Mouse (Mus musculus) retina, postnatal 1 day (tissue): Measurements from ENCODE around the gene Otud3.
"Not testable (repeated sequence)": the region's sequence is repeated elsewhere in the genome, so short reads cannot be mapped to it uniquely, and the experiment has no call there.

Experiments used
- DNase-seq: peaks from one replicate; pipeline ENCODE4 v3.0.0-alpha.2; 2012

Otud3 gene

DNA sequence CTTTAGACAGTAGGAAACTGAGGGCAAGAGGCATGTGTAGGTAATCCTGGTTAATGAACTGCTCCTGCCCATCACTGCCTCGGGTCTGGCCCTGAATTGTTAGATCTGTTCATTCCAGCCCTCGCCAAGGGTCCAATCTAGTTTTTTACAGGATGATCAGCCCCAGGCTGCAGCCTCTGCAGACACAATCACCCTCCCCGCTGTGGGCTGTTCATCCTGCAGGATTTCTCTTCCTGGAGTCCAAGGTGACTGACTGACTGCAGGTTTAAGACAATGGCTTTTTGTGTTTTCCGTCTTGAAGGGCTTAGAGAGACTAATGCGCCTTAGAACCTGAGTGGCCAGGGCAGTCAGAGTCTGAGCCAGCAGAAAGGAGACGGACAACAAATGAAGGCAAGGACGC is 24.6 kb downstream of the Otud3 start:
- no peak for DNase-seq

- DNase-seq = peak; percentile 86
Measured at GRCm38 (mm10) chr4:138884261-138884660, 29.5 kb downstream of the Otud3 start.

- DNase-seq = peak; percentile 30
Measured at GRCm38 (mm10) chr4:138882179-138882578, 31.6 kb downstream of the Otud3 start.

DNA sequence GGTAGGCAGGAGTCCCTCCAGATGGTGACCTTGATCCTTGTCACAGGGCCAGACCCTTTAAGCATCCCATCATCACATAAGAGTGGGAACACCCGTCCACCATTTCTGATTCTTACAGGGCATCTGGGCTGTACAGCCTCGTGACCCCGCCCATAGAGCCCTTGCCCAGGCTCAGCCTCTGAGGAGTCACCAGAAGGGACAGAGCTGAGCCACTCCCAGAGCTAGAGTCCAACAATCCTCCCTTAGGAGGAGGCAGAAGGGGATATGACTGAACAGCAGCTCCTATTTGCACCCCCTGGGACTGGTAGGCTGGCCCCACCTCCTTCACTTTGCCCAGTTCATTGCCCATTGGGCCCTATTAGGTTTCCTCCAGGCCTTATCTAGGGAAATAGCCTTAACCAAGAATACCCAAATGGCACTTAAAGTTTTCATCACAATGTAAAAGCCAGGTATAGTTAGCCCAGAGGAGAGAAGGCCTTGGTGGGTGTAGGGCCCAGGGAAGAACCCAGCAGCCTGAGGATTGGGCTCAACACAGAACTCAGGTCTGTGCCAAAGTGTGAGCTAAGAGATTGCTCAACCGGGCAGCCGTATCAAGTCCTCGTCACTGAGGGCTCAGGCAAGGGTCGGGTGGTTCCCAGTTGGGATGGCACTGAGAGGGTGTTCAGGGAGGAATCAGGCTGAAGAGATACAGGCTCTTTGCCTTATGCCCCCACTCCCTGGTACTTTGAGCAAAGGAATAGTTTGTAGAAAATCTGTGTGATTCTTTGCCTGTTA is 32.7 kb downstream of the Otud3 start:
- DNase-seq = no peak

GRCm38 (mm10) chr4:138879808-138880207 is 33.9 kb downstream of the Otud3 start:
- no peak for DNase-seq

- no peak for DNase-seq
Measured at GRCm38 (mm10) chr4:138878783-138879182, 35.0 kb downstream of the Otud3 start.

GRCm38 (mm10) chr4:138877731-138878130 is 36.0 kb downstream of the Otud3 start, which contains the start of gene Pla2g2e:
Gene Pla2g2e (plus strand): TSS chr4:138877942.
- no peak for DNase-seq

GRCm38 (mm10) chr4:138875986-138876385 is 37.8 kb downstream of the Otud3 start:
- DNase-seq = no peak

DNA sequence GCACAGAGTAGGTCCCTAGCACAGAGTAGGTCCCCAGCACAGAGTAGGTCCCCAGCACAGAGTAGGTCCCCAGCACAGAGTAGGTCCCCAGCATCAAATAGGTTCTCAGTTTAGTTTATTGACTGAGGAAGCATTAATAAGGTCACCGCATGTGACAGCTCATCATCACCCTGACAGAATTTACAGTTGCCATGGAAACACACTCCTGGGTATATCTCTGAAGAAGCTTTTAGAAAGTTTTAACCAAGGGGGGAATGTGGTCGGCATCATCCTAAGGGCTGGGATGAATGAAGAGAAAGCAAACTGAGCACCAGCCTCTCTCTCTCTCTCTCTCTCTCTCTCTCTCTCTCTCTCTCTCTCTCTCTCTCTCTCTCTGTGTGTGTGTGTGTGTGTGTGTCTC is 38.5 kb downstream of the Otud3 start:
- not testable (repeated sequence) for DNase-seq

DNA sequence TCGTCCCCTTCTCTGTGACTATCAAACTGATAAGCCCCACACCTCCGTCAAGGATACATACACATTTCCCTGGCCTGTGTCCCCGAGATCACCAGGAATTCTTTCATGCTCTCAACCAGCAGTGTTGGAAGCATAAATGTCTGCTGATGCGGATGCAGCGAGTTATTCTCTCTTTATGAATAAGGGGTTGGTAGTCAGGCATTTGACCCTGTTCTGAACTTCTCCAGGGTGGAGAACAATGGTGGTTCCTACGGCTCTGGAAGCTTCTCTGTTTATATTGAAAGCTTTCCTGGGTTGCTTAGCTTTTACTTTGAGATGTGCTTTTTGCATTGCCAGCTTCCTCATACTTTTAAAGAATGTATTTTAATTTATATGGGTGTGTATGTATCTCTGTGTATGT is 39.9 kb downstream of the Otud3 start, which contains the start of gene Gm13030:
Gene Gm13030 (minus strand): TSS at position 101 of the 400 bp plus-strand sequence.
- no peak for DNase-seq

DNA sequence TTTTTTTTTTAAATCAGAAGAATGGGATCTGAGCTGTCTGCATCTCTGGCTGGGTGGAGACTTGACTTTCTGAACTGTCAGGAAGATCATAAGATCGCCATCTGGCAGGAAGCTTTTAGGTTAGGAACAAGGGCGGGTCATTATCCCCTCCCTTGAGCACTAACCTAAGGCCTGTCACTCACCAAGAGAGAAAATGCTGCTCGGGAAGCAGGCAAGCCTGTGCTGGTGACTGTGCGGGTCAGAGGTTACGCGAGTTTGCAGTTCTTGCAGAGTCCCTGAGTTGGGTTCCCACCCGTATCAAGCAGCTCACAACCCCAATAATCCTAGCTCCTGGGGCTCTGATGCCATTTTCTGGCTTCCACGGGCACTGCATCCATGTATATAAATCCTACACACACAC is 45.1 kb downstream of the Otud3 start:
- DNase-seq = no peak

DNA sequence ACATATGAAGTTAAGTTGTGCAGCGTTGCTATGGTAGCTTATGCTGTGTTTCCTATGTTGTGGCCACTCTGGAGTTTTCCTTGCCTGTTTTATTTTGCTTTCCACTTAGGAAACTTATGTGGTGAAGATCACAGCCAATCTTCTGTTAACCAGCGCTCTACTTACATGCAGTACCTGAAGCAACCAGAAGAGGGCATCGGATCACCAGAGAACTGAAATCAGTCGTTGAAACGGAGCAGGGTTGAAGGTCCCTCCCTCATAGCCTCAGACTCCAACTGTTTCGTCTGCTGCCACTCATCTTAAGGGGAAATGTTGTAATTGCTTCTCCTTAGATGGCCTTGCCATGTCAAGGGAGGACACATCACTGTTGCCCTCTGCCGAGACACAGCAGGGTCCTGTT is 47.3 kb downstream of the Otud3 start:
- DNase-seq = peak; percentile 80

DNA sequence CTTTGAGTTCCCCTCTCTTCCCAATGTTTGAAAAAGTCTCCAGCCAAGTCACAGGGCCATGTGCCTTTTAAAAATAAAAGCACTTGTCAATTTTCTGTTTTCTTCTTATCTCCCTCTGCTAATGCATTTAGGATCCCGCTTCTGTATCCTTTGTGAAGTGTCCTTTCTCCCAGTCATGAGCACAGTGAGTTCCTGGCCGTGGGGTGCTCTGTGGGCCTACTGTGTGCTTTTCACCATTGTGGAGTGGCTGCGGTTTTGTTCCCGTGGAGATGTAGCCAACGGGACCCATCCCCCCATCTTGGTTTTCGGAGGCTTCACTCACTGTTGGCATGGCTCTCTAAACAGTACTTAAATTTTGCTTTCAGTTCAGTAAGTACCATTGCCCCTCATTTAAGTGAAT is 47.8 kb downstream of the Otud3 start:
- no peak for DNase-seq

DNA sequence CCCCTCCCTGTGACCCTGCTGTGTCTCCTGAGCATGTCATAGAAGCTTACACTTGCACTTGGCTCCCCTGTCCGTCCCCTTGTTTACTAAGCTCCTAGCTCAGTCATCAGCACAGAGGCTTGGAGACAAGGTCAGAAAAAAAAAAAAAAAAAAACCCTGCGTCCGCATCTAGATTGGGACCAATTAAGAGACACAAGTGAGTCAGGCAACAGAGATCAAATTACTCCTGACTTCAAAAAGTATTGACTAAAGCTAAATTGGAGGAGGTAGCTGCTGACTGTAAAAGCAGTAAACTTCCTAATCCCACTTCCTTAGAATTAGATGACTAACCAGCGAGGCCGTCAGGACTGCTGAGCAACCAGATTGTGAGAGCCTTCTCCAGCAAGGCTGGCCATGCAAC is 48.7 kb downstream of the Otud3 start:
- no peak for DNase-seq

GRCm38 (mm10) chr4:138863344-138863998 is 50.3 kb downstream of the Otud3 start, which contains the start of gene Pla2g5:
Gene Pla2g5 (minus strand): TSS chr4:138863482.
- DNase-seq = no peak

- peak; percentile 92 for DNase-seq
Measured at GRCm38 (mm10) chr4:138859728-138860127, 54.0 kb downstream of the Otud3 start.

- DNase-seq = peak; percentile 86
Measured at GRCm38 (mm10) chr4:138859245-138859644, 54.5 kb downstream of the Otud3 start.

DNA sequence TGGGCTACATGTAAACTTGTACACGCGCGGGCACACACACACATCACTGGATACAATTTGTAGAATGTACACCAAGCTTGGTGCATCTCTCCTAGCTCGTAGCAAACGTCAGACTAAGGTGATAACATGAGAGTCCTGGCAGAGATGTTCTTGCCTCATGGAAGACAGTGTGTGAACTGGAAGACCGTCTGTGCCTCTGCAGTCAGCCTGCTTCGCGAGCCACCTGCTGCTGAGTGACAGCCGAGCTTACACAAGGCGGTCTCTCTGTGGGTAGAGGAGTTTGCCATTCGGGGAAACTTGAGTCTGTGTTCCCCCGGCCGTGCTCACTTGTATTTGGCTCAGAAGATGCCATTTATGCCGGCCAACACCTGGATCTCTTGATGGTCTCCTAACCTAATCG is 55.3 kb downstream of the Otud3 start:
- no peak for DNase-seq

DNA sequence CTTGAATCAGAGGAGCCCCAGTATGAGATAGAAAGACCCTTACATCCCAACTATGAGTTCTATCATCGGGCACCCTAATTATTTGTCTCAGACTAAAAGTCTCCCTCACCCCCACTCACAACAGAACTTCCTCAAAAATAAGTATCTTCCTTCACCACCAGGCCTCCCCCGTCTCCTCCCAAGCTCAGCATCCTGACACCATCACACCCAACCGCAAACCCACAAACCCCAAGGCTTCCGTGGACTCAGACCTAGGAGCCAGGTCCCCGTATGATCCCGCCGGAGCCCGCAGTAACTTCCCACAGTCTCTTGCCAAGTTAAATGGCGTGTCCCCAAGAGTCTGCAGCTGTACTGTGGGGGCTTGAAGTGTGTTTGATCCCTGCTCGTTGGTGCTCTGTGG is 56.2 kb downstream of the Otud3 start:
- no peak for DNase-seq

DNA sequence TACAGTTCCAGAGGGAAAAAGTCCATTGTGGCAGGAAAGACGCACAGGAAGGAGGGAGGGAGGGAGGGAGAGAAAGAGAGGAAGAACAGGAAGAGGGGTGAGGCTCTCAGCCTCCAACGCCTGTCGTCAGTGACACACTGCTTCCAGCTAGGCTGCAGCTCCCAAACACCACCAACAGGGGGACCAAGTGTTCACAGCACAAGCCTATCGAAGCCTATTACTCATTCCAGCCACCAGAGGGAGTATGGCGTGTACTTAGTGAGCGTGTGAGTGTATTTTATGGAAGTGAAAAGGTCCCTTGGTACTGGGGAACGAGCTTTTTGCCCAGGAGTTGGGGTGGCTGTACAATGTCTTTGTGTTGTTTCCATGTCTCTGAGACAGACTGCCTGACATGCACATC is 57.3 kb downstream of the Otud3 start:
- peak; percentile 92 for DNase-seq

GRCm38 (mm10) chr4:138855092-138855632 is 58.6 kb downstream of the Otud3 start:
- no peak for DNase-seq

- DNase-seq = no peak
Measured at GRCm38 (mm10) chr4:138852961-138853360, 60.8 kb downstream of the Otud3 start.

GRCm38 (mm10) chr4:138851463-138851862 is 62.3 kb downstream of the Otud3 start:
- DNase-seq = peak; percentile 78
